Mouse (Mus musculus): Measurements from ENCODE around the gene Lingo3. TPM values are rescaled to one million over a fixed set of nuclear protein-coding genes. Genes with fewer than 3 reads are reported as not detected.

Gene Lingo3
- total RNA-seq, 1 experiment from 2014 or later: not detected

DNA sequence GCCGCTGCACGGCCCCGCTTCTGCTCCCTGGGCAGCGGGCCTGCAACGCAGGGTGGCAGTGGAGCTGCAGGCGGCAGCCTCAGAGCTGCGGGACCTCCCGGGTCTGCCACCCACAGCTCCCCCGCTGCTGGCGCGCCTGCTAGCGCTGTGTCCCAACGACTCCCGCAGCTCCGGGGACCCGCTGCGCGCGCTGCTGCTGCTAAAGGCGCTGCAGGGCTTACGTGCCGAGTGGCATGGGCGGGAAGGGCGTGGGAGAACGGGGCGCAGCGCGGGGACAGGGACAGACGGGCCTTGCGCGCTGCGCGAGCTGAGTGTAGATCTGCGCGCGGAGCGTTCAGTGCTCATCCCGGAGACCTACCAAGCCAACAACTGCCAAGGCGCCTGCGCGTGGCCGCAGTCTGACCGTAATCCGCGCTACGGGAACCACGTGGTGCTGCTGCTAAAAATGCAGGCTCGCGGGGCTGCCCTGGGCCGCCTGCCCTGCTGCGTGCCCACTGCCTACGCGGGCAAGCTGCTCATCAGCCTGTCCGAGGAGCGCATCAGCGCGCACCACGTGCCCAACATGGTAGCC, 36.7 kb downstream of the Lingo3 start:
- 0 out of 2 replicates have a peak, but pooled peaks have one; percentile 4 for ATAC-seq (replicated peaks; ENCODE audit: insufficient number of reproducible peaks, low FRiP score, low TSS enrichment, poor library complexity, severe bottlenecking)

DNA sequence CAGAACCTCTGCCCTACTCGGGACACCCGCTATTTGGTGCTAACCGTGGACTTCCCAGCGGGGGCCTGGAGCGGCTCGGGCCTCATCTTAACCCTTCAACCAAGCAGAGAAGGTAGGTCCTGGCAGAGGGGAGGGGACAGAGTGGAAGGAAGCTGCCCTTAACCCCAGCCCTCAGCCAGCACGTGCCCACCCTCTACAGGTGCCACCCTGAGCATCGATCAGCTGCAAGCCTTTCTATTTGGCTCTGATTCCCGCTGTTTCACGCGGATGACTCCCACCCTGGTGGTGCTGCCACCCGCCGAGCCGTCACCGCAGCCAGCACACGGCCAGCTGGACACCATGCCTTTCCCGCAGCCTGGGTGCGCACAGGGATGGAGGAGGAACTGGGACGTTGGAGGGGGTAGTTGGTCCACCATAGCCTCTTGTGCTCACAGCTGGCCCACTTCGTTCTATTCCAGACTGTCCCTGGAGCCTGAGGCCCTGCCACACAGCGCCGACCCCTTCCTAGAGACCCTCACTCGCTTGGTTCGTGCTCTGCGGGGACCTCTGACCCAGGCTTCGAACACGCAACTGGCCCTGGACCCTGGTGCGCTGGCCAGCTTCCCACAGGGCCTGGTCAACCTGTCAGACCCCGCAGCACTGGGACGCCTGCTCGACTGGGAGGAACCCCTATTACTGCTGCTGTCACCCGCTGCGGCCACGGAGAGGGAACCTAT, 37.3 kb downstream of the Lingo3 start:
- ATAC-seq (replicated peaks; ENCODE audit: insufficient number of reproducible peaks, low FRiP score, low TSS enrichment, poor library complexity, severe bottlenecking): no peak

DNA sequence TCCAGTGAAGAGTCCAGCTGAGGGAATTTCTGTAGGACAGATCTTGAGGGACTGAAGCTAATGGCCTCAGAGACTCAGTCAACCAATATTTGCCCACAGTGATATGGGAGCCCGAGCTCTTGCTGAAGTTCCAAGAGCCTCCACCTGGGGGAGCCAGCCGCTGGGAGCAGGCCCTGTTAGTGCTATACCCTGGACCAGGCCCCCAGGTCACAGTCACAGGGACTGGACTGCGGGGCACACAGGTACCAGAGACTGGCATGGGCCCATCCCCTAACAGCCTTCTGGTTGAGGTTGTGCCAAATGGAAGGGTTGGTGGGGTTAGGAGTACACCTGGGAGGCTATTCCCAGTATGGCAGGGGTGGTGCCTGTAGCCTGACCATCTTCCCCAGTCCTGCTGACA, 37.9 kb downstream of the Lingo3 start:
- peak; percentile 32; the same call in 1 of the 2 replicates for ATAC-seq (replicated peaks; ENCODE audit: insufficient number of reproducible peaks, low FRiP score, low TSS enrichment, poor library complexity, severe bottlenecking)

DNA sequence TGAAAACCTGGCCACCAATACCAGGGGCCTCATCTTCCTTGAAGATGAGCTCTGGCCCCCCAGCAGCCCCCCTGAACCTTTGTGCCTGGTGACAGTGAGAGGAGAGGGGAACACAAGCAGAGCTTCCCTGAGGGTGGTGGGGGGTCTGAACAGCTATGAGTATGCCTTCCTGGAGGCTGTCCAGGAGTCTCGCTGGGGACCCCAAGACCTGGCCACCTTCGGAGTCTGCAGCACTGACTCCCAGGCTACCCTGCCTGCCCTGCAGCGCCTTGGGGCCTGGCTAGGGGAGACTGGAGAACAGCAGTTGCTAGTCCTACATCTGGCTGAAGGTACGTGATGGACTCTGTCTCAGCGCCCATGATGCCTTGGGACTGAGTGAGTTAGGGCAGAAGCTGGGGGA, 38.5 kb downstream of the Lingo3 start:
- no peak for ATAC-seq (replicated peaks; ENCODE audit: insufficient number of reproducible peaks, low FRiP score, low TSS enrichment, poor library complexity, severe bottlenecking)

DNA sequence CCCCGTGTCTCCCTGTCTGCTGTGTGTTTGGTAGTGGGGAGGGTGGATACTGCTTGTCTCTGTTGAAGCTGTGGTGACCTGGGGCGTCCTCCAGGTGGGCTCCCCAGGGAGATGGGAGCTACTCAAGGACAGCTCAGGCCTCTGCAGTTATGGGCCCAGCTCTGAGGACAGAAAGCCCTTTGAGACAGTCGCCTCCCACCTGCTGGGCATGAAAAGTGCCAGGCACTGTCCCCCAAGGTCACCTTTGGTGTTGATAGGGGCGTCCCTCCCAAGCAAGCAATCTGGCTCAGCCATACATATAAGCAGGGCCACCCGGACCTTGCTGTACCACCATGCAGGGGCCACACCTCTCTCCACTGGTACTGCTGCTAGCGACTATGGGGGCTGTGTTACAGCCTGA, 38.9 kb downstream of the Lingo3 start, which contains the start of gene Amh:
Gene Amh (plus strand): TSS at position 328 of the 400 bp plus-strand sequence.
- no peak for ATAC-seq (replicated peaks; ENCODE audit: insufficient number of reproducible peaks, low FRiP score, low TSS enrichment, poor library complexity, severe bottlenecking)

DNA sequence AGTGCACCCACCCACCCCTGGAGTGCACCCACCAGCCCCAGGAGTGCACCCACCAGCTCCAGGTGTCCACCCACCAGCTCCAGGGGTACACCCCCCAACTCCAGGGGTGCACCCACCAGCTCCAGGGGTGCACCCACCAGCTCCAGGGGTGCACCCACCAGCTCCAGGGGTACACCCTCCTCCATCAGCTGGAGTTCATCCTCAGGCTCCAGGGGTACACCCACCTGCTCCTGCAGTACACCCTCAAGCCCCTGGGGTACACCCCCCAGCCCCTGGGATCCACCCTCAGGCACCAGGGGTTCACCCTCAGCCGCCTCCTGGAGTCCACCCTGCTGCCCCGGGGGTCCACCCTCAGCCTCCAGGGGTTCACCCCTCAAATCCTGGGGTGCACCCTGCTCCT, 39.5 kb downstream of the Lingo3 start:
- no peak for ATAC-seq (replicated peaks; ENCODE audit: insufficient number of reproducible peaks, low FRiP score, low TSS enrichment, poor library complexity, severe bottlenecking)

GRCm38 (mm10) chr10:80802996-80803395, 40.8 kb downstream of the Lingo3 start:
- ATAC-seq (replicated peaks; ENCODE audit: insufficient number of reproducible peaks, low FRiP score, low TSS enrichment, poor library complexity, severe bottlenecking): no peak

DNA sequence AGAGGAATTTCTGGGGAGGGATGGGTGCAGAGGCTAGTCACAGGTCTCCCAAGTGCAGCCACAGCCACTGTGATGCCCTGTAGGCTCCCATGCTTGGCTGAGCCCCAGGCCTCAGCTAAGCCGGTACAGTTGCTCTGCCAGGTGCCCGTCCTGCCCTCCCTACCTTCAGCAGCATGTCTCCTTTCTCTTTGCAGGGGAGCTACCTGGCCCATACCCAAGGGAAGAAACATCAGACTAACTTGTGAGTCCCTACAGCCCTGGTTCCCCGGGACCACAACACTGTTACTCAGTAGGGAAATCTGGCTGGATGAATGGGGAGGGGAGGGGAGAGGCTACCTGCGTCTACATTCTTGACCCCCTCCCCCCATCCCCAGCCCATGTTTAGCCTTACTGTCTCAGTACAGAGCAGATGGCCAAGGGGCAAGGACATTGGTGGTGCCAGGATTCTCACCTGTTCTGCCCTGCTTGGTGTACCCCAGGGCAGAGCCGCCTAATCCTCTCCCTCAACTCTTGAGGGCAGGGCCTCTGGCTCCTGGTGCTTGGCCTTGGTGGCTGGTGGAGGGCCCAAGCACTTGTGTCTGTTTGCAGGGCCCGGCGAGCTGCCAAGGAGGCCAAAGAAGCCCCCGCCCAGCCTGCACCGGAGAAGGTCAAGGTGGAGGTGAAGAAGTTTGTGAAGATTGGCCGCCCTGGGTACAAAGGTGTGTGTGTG, 41.5 kb downstream of the Lingo3 start:
- no peak for ATAC-seq (replicated peaks; ENCODE audit: insufficient number of reproducible peaks, low FRiP score, low TSS enrichment, poor library complexity, severe bottlenecking)

DNA sequence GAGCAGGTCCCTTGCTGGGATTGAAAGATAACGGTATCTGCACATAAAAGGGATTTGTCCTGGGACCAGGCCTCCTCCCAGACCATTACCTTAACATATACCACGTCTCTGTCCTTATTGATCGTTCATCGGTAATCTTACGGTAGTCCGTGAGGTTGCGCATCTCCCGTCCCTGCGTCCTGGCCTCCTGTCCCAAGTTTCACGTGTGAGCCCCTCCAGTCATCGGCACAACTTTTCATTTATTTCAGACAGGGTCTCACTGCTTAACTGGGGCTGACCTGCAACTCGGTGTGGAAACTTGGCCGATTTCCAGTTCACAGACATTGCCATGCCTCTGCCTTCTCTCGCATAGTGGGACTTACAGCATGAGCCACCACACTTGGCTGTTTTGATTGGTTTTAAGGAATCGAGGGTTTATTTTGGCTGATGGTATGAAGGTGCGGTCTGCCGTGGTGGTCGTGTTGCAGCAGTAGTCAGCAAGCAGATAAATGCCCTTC, 44.7 kb downstream of the Lingo3 start:
- ATAC-seq (replicated peaks; ENCODE audit: insufficient number of reproducible peaks, low FRiP score, low TSS enrichment, poor library complexity, severe bottlenecking): no peak

DNA sequence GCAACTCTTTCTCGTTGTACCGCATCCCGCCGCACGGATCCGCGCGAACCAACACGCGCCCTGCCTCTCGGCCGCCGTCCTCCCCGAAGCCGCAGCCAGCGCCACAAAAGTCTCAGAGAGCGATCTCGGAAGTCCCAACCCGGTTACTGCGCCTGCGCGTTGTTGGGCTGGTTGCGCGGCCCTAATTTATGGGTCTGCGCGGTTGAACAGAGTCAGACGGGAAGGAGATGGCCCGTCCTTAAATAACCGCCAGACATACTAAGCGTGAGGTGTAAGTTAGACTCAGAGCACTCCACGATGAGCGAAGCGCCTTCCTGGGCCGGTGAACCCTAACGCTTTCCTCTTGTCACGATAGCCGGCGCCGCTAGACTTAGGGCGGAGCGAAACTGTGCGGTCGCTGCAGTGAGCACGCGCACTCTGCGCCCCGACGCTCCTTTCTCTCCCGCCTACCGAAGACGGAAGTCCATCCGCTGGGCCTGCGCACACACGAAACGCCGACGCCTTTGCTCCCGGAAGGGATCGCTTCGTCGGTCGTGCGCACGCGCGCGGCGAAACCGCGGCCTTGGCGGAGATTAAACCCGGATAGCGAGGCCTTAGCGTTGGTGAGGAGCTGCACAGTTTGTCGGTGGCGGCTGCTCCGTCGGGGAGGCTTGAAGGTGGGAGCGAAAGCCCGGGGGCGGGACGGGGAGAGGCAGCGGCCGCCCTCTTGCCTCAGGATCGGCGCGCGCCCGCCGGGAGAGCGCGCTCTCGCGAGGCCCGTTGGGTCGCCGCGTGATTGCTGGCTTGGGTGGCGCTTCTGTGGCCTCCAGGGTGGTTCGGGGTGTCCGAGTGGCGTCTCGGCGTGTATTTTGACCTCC, 45.5 kb downstream of the Lingo3 start, which contains the start of the genes Sf3a2 and Plekhj1:
Gene Sf3a2 (plus strand): TSS at position 49 of the 857 bp plus-strand sequence.
Gene Plekhj1 (minus strand): TSS at position 477 of the 857 bp plus-strand sequence.
- peak; percentile 83 for ATAC-seq (replicated peaks; ENCODE audit: insufficient number of reproducible peaks, low FRiP score, low TSS enrichment, poor library complexity, severe bottlenecking)

DNA sequence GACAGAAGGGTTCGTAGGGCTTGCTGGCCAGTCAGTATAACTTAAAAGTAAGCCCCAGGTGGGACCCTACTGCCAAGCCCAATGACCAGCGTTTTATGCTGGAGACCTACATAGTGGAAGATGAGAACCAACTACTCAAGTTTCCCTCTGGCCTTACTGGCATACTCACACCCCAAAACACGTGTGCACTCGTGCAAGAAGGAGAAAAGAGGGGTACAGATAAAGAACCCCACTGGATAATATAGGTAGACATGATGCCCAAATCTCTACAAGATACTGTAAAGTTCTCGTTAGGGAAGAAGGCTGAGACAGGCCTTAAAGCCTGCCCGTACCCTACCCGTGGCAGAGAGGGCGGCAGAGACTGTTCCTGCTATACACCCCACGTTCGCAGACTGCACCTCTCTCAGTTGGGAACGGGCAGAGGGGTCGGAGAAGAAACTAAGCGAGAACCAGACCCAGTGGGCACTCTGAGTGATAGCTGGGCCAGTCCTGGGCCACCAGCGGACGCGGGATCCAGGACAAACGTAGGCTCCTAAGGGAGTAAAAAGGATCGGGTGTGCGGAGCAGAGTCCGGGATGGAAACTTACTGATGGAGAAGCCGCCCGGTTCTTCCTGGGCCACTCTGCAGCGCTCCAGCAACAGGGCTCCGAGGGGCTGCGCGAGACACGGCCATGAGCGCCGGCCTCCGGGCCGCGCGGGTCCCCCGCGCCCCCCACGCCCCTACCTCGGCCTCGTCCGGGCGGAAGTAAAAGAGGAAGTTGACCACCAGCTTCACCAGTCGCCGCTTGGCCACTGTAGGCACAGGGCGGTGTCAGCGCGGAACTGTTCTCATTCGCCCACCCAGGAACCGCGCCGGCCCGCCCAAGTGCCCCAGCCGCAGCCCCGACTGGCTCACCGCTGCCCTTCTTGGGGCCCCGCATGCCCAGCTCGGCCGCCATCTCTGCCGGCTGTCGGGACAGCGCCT, 46.4 kb downstream of the Lingo3 start:
- ATAC-seq (replicated peaks; ENCODE audit: insufficient number of reproducible peaks, low FRiP score, low TSS enrichment, poor library complexity, severe bottlenecking): peak; percentile 24

- no peak for ATAC-seq (replicated peaks; ENCODE audit: insufficient number of reproducible peaks, low FRiP score, low TSS enrichment, poor library complexity, severe bottlenecking)
Measured at GRCm38 (mm10) chr10:80796307-80796848, 47.5 kb downstream of the Lingo3 start.

- ATAC-seq (replicated peaks; ENCODE audit: insufficient number of reproducible peaks, low FRiP score, low TSS enrichment, poor library complexity, severe bottlenecking): no peak
Measured at GRCm38 (mm10) chr10:80794750-80795149, 49.1 kb downstream of the Lingo3 start.

DNA sequence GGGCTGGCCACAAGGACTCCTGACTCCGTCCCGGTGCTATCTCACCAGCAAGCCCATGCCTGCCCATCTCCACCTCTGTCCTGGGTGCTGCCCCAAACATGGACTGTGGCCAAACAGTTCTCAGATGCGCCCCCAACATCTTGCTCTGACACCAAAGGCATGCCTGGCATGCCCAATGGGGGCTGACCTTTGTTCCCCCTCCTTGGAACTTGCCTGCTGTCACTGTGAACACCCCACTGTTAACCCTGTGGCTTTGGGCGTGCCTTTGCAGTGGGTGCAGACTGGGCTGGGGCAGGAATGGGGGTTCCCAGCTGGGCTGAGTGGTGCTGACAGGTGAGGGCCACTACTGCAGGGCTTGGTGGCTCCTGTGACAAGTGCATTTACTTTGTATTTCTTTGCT, 50.0 kb downstream of the Lingo3 start:
- ATAC-seq (replicated peaks; ENCODE audit: insufficient number of reproducible peaks, low FRiP score, low TSS enrichment, poor library complexity, severe bottlenecking): no peak

- no peak for ATAC-seq (replicated peaks; ENCODE audit: insufficient number of reproducible peaks, low FRiP score, low TSS enrichment, poor library complexity, severe bottlenecking)
Measured at GRCm38 (mm10) chr10:80793033-80793784, 50.6 kb downstream of the Lingo3 start.

- ATAC-seq (replicated peaks; ENCODE audit: insufficient number of reproducible peaks, low FRiP score, low TSS enrichment, poor library complexity, severe bottlenecking): no peak
Measured at GRCm38 (mm10) chr10:80792175-80793032, 51.4 kb downstream of the Lingo3 start.
